Mouse (Mus musculus): ENCODE data around the gene Ear14.

DNA sequence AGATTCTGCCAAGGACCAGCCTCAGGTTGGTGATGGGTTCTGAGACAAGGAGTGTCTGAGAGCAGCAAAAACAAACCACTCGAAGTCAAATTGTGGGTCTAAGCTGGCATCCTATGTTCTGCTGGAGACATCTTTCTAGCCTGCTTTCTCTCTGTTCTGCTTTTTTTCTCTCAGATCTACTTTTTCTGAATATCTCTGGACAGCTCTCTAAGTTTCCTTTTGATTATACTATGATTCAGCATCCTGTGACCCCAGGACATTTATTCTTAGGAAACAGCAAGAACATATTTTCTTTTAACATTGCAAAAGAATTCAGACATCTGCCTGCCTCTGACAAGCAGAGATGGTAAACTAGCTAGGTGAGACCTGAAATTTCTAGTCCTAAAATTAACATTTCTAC, 50.4 kb downstream of the Ear14 start:
- no peak for TF ChIP-seq POLR2A (IDR thresholded peaks at IDR 0.05; ENCODE audit: extremely low read depth, insufficient read depth, low read length)
- no peak for TF ChIP-seq CTCF (IDR thresholded peaks at IDR 0.05; ENCODE audit: extremely low read depth, insufficient read depth, low read length)
